Mouse (Mus musculus) cerebellum, adult 2 months (tissue): ENCODE measurements at regions not wholly inside any gene's neighbourhood (a gene's known extent, or its start where the extent isn't known, plus 50 kb on each side); places are given as distances from the start of the nearest gene placed in this dataset.

ENCODE experiments used
- CTCF ChIP-seq: fragments of 200-500 bp; IDR thresholded peaks from 2 replicates; pipeline ENCODE4 v1.5.1; 2011; ENCODE audit warnings: low read depth, mild to moderate bottlenecking, control low read depth, low read length, moderate library complexity, borderline replicate concordance; ENCODE audit not compliant: insufficient read depth
- POLR2A ChIP-seq: fragments of 200-500 bp; IDR thresholded peaks from 2 replicates; pipeline ENCODE4 v1.6.1; 2011; ENCODE audit warnings: low read length, control low read depth, borderline replicate concordance; ENCODE audit not compliant: insufficient read depth

DNA sequence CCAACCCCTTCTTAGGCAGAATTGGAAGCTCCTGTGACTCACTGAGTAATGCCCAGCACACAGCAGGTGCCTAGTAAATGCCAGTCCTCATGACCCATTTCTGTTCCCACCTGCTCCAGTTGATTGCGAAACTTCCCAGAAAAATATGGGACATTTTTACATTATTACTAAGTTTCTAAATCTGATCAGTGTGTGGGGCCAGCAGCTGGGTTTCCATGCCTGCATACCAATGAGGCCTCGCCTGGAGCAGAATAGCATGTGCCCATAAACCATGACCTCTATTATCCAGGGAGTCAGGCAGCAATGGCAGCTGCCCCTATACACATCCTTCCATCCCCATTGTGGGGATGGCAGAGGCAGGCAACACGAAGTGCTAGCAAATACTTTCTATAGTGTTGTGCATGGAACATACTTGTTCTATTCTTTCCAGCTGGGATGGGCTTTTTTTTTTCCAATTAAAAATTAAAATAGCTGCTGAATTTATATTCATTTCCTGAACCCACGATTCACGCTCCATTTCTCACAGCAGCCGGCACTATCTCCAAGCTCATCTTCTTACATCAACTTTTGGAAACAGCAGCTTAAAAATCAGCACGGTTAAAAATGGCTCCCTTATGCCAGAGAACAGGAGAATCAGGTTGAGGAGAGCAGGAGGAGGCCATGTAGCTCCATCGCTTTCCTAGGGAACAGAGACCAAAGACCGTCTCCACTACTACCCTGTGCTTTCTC, 214.5 kb upstream of the Eif4g2 start:
- no peak for TF ChIP-seq POLR2A
- TF ChIP-seq CTCF: no peak
